Mouse (Mus musculus) activated CD4-positive, CD25-positive, alpha-beta regulatory T cell (primary cell): ENCODE data around the gene Mdm4. TPM values are rescaled to one million over a fixed set of nuclear protein-coding genes. Genes with fewer than 3 reads are reported as not detected.

Experiments used
- polyA plus RNA-seq, 2 experiments: library from polyadenylated mRNA; unstranded; fragments of 100-300 nt; shearing (Covaris generic); gene quantifications; one replicate each; pipeline ENCODE4 v1.2.1; 2017

Mdm4 gene
- polyA plus RNA-seq: 10 to 100 TPM; 54.5 to 58.7 TPM

DNA sequence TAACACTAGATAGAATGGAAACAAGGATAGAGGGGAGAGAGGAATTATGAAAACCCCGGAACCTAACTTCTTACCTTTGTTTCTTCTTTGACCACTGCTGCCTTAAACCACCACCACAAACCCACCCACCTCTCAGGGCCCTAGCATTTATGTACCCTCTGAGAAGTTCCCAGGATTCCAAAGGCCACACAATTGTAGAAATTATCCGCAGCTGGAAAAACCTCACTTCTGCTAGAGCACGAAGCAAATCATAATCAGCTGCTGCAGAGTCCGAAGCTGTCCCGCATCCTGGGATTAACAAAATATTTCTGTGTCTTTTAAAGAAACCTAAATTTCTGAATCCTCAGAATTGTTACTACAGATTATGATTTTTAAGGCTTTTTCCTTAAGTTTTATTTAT, at the start of gene Mdm4:
Gene Mdm4, minus strand, starts transcription at position 101 of the 400 bp plus-strand sequence.

DNA sequence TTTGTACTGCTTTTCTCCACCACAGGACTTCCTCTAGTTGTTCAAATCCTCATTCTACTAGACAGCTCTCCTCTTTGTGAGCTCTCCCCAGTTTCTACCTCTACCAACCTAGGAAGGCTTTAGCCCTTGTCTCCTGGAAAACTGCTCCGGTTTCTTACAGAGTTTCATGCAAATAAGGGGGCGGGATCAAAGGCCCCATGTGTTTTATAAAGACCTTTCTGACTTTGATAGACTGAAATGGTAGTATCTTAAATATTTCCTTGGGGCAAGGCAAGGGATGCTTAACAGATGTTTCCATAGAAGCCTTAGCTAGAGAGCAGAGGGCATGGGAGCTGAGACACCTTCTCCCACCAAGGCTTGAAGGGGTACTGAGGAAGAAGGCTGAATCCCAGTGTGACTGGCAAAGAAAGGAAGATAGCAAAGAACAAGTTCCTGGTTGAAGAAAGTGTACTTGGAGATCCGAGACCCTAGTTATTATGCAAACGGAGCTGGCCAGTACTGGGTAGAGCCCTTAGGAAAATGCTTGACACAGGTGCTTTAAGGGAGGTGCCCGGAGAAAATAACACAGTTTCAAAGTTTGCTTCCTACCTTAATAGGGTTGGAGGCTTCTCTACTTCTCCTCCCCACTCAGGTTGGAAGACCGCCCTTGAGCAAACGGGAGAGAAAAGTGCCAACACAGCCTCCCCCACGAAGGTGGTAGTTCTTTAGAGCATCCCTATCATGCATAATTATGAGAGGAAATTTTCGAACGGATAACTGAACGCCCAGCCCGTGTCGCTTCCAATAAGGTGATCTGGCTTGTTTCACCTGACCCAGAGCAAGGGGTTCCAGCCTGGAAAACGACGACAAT, 14.9 kb upstream of the Mdm4 start, which contains the start of gene Pik3c2b:
Gene Pik3c2b, plus strand, starts transcription at position 657 of the 850 bp plus-strand sequence.

Other genes starting within 250 kb of the Mdm4 start
- not detected for gene Lrrn2, start 150.3 kb downstream of the Mdm4 start, polyA plus RNA-seq
- gene Pik3c2b, start 15.1 kb upstream of the Mdm4 start, polyA plus RNA-seq: 1 to 10 TPM in 1 of 2 experiments, under 1 TPM in 1; 0.98 to 1.4 TPM
- 10 to 100 TPM; 31.9 to 48.7 TPM for gene Ppp1r15b, start 100.6 kb upstream of the Mdm4 start, polyA plus RNA-seq
- gene Plekha6, start 133.6 kb upstream of the Mdm4 start, polyA plus RNA-seq: under 1 TPM; 0.17 to 0.50 TPM